Mouse (Mus musculus) ES-Bruce4 (cell line): ENCODE data around the gene Tiam1.

ENCODE experiments used
- CTCF ChIP-seq: IDR thresholded peaks from one replicate; pipeline ENCODE4 v1.8.1; 2011; ENCODE audit warnings: low read depth, low read length
- EP300 ChIP-seq: IDR thresholded peaks from 2 replicates; pipeline ENCODE4 v1.6.1; 2011; ENCODE audit warnings: low read depth, low read length; ENCODE audit not compliant: insufficient read depth

DNA sequence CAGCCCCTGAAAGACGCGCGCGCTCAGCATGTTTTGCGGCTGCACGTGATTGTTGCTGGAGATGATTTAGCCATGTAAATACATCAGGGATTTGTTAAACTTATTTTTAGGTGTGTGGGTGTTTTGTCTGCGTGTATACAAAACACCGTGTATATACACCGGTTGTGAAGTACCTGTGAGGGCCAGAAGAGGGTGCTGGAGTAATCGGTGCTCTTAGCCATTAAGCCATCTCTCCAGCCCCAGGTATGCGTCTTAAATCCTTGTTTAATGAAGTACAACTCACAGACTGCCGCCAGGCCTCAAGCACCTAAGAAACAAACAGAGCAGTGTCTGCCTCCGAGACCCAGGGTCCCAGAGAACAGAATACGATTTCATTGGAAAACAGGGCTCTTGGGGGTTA, 113.2 kb downstream of the Tiam1 start:
- TF ChIP-seq CTCF (peak; percentile 19), EP300 (no peak)
